Mouse (Mus musculus) stomach, postnatal 0 days (tissue): ENCODE measurements around the gene Evi2b.

Experiments
- CTCF ChIP-seq: IDR thresholded peaks from 2 replicates; pipeline ENCODE4 v1.5.1; 2016; ENCODE audit warnings: antibody characterized with exemption, low read depth, mild to moderate bottlenecking, moderate library complexity
- EP300 ChIP-seq: optimal IDR thresholded peaks from 2 replicates; pipeline ENCODE3; 2016; ENCODE audit warnings: antibody characterized with exemption

DNA sequence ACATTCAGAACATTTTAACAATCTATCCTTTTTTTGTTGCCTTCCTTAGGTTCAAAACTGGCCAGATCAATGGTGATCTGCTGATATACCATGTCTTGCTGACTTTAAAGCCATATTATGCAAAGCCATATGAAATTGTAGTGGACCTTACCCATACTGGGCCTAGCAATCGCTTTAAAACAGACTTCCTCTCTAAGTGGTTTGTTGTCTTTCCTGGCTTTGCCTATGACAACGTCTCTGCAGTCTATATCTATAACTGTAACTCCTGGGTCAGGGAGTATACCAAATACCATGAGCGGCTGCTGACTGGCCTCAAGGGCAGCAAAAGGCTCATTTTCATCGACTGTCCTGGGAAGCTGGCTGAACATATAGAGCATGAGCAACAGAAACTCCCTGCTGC, 12.0 kb upstream of the Evi2b start:
- TF ChIP-seq EP300 (no peak), CTCF (no peak)
